Mouse (Mus musculus): Measurements from ENCODE around the gene Rnf4.

DNA sequence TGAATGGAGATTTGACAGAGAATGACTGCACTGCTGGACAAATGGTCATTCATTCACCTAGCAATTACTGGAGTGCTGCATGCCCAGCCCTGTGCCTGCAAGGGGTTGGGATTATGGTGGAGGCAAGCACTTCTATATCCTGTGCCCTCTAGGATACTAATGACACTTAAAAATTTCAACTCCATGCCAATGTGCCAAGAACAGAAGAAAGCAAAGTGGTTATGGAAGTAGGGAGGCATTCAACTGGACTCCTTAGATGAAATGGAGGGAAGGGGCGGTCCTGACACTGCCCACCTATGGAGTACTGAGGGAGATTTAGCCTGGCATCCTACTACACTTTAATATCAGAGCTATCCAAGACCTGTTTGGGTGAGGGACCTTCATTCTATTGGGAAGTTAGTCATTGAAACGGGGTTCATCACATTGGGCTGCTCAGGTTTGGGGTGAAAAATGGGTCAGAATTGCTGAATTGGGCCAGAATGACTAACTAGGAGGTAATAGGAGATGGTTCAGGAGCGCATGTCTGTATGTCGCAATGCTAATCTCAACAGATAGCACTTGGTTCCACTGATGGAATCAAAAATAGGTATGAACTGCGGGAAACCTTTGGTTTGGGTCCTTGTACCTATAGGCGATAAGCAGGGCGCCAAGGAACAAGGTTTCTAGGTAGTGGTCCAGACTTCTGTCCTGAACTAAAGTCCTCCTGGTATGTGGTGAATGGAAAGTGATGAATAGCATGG lies 32.6 kb downstream of the Rnf4 start:
- TF ChIP-seq ZNF384 (IDR thresholded peaks at IDR 0.05; ENCODE audit: low read depth, low read length) (no peak), MAFK (IDR thresholded peaks at IDR 0.05; ENCODE audit: insufficient read depth, low read depth, low read length) (no peak), ZC3H11A (IDR thresholded peaks at IDR 0.05; ENCODE audit: borderline replicate concordance, low read depth, low read length) (no peak), CHD2 (IDR thresholded peaks at IDR 0.05; ENCODE audit: low read depth, low read length) (no peak), HCFC1 (IDR thresholded peaks at IDR 0.05; ENCODE audit: borderline replicate concordance, insufficient read depth, low read length) (no peak)
